Mouse (Mus musculus): Measurements from ENCODE around the gene Btbd2. TPM values are rescaled to one million over a fixed set of nuclear protein-coding genes. Genes with fewer than 3 reads are reported as not detected.

Gene Btbd2
- total RNA-seq (2023) = 10 to 100 TPM; 32.1 to 40.9 TPM

DNA sequence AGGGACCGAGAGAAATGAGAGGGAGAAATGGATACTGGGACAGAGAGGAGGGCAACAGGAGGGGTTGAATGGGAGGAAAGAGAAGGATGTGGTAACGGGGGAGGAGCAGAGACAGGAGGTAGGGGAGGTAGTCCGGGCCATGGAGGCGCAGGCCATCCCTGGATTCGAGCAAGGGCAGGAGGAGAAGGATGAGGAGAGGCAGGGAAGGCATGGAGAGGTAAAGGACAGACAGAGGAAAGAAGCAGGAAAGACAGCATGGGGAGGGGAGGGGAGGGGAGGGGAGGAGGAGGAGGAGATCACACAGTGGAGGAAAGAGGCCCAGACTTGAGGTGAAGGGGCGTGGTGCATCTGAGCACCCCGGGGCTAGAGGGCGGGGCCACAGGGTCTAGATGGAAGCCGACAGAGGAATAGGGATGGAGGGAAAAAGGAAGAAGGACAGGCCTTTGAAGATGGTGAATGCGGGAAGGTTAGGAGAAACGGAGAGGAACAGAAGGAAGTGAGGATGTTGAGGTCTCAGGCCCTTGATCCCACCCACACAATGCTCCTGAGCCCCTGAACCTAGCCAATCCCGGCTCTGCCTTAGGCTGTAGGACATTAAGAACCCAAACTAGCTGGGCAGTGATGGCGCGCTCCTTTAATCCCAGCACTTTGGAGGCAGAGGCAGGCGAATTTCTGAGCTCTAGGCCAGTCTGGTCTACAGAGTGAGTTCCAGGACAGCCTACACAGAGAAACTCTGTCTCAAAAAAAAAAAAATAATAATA lies at the start of gene Btbd2:
TSS of gene Btbd2 (minus strand) at position 209 of the 761 bp plus-strand sequence.

DNA sequence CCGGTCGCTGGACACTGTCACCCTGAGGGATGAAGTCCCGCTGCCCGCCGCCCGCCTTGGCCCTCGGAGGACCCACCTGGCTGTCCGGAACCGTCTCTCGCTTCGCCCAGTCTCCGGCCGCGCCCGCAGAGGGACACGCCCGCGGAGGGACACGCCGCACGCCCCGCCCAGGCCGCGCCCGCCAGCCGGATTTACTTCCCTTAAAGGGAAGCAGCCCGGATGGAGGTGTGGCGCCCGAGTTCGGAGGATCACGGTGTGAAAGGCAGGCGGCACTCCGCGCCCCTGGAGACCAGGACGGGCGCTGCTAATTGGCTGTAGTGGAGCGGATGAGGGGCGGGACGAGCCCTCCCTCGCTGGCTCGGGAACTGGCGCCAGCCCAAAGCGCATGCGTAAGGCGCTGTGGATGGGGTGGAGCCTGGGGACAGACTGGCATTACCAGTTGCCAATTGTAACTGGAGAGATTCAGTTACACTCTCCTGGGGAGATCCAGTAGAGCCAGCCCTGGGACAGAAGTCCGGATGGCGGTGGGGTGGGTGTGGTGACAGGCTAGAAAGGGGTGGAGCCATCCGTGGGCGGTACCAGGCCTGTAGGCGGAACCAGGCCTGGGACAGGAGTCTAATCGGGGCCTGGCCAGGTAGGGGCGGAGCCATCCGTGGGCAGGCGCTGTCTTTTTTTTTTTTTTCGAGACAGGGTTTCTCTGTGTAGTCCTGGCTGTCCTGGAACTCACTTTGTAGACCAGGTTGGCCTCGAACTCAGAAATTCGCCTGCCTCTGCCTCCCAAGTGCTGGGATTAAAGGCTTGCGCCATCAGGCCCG lies 45.1 kb upstream of the Btbd2 start, which contains the start of the genes Mob3a and Izumo4:
TSS of gene Mob3a (minus strand) at position 257 of the 815 bp plus-strand sequence.
TSS of gene Izumo4 (plus strand) at position 464 of the 815 bp plus-strand sequence.

DNA sequence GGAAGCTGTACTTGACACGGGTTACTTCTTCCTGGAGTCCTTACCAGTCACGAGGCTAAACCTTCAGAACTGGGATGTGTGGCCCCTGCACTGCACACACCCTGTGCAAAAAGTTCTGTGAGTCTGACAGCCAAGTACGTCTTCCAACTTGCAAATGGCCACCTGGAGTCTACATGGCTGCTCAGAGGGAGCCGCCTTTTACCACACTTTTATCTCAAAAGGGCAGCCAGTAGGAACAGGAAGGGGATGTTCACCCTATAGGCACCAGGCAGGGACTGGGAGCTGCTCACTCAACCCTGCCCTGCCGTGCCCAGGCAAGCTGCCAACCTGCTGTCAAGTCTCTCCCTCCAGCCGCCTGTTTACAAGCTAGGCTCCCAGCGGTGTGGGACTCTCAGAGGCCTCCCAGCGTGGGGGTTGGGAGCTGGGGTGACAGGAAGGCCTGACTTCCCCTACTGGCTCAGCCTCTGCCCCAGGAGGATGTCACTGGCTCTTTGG lies 21.1 kb upstream of the Btbd2 start, which contains the start of gene Mknk2:
TSS of gene Mknk2 (minus strand) at position 171 of the 495 bp plus-strand sequence.

GRCm38 (mm10) chr10:80622661-80623456 lies 34.0 kb downstream of the Btbd2 start, which contains the start of gene Csnk1g2:
Csnk1g2 (plus strand) TSS chr10:80622838.

GRCm38 (mm10) chr10:80605721-80606120 lies 51.1 kb downstream of the Btbd2 start, which contains the start of gene Gm49322:
Gm49322 (plus strand) TSS chr10:80606021.

GRCm38 (mm10) chr10:80602698-80603325 lies 54.1 kb downstream of the Btbd2 start, which contains the start of the genes Scamp4 and Adat3:
Scamp4 (plus strand) TSS chr10:80602872.
Adat3 (plus strand) TSS chr10:80602880.

Other genes with a start within 250 kb of the Btbd2 start
- 100 to 1,000 TPM; 202 to 212 TPM for gene Tcf3, start 223.4 kb downstream of the Btbd2 start, total RNA-seq (2023)
- not detected for gene Onecut3, start 162.2 kb downstream of the Btbd2 start, total RNA-seq (2023)
- gene Atp8b3, start 117.9 kb downstream of the Btbd2 start, total RNA-seq (2023) = not detected
- 100 to 1,000 TPM; 117 to 120 TPM for gene Rexo1, start 95.5 kb downstream of the Btbd2 start, total RNA-seq (2023)
- gene Klf16, start 79.8 kb downstream of the Btbd2 start, total RNA-seq (2023) = 10 to 100 TPM; 32.4 to 32.5 TPM
- gene Abhd17a, start 66.7 kb downstream of the Btbd2 start, total RNA-seq (2023) = 100 to 1,000 TPM; 111 to 117 TPM
- gene Scamp4, start 54.2 kb downstream of the Btbd2 start, total RNA-seq (2023) = 10 to 100 TPM; 54.1 to 64.9 TPM
- gene Adat3, start 54.2 kb downstream of the Btbd2 start, total RNA-seq (2023) = 10 to 100 TPM in 1 of 2 experiments, 1 to 10 TPM in 1; 6.4 to 13.3 TPM
- gene Gm49322, start 51.0 kb downstream of the Btbd2 start, total RNA-seq (2023) = 10 to 100 TPM in 1 of 2 experiments, 1 to 10 TPM in 1; 9.1 to 10.4 TPM
- 100 to 1,000 TPM; 203 to 222 TPM for gene Csnk1g2, start 34.2 kb downstream of the Btbd2 start, total RNA-seq (2023)
- 100 to 1,000 TPM; 441 to 463 TPM for gene Mknk2, start 21.0 kb upstream of the Btbd2 start, total RNA-seq (2023)
- gene Mob3a, start 44.9 kb upstream of the Btbd2 start, total RNA-seq (2023) = 100 to 1,000 TPM; 123 to 146 TPM
- 10 to 100 TPM; 45.0 to 50.1 TPM for gene Izumo4, start 45.1 kb upstream of the Btbd2 start, total RNA-seq (2023)
- 100 to 1,000 TPM; 148 to 163 TPM for gene Ap3d1, start 85.2 kb upstream of the Btbd2 start, total RNA-seq (2023)
- gene Dot1l, start 98.1 kb upstream of the Btbd2 start, total RNA-seq (2023) = 10 to 100 TPM; 68.5 to 68.9 TPM
- gene Sf3a2, start 141.1 kb upstream of the Btbd2 start, total RNA-seq (2023) = 10 to 100 TPM; 69.1 to 83.5 TPM
- gene Plekhj1, start 141.6 kb upstream of the Btbd2 start, total RNA-seq (2023) = 100 to 1,000 TPM; 151 to 152 TPM
- 1 to 10 TPM; 1.2 to 2.7 TPM for gene Amh, start 148.2 kb upstream of the Btbd2 start, total RNA-seq (2023)
- not detected for gene Jsrp1, start 156.4 kb upstream of the Btbd2 start, total RNA-seq (2023)
- 100 to 1,000 TPM; 496 to 510 TPM for gene Oaz1, start 169.6 kb upstream of the Btbd2 start, total RNA-seq (2023)
- not detected for gene Lingo3, start 187.0 kb upstream of the Btbd2 start, total RNA-seq (2023)
- 10 to 100 TPM; 31.9 to 37.1 TPM for gene Lsm7, start 198.1 kb upstream of the Btbd2 start, total RNA-seq (2023)
- gene Sppl2b, start 198.2 kb upstream of the Btbd2 start, total RNA-seq (2023) = 10 to 100 TPM; 33.2 to 34.7 TPM
- not detected for gene Tmprss9, start 214.8 kb upstream of the Btbd2 start, total RNA-seq (2023)
- gene Timm13, start 243.9 kb upstream of the Btbd2 start, total RNA-seq (2023) = 10 to 100 TPM; 57.8 to 77.8 TPM